Mouse (Mus musculus): ENCODE measurements around the gene Aire. TPM values are rescaled to one million over a fixed set of nuclear protein-coding genes. Genes with fewer than 3 reads are reported as not detected.

Aire gene
- polyA plus RNA-seq, 1 experiment = 23.5 TPM

GRCm38 (mm10) chr10:78063122-78063521, 19.7 kb upstream of the Aire start:
- H3K27me3 ChIP-seq (ENCODE audit: control insufficient read depth, insufficient read depth, low read length, poor library complexity, severe bottlenecking) = no peaks in the 10 kb centered on the region
- peaks cover 4% of the 10 kb centered on the region for H3K4me1 ChIP-seq (ENCODE audit: control insufficient read depth, insufficient read depth, low read length)
- H3K27ac ChIP-seq (ENCODE audit: insufficient read depth, low read length) = no peak overlapping the region
- no peak for TF ChIP-seq POLR2A (IDR thresholded peaks at IDR 0.05; ENCODE audit: insufficient read depth, low read length)
- TF ChIP-seq EP300 (IDR thresholded peaks at IDR 0.05; ENCODE audit: insufficient read depth, low read depth, low read length) = no peak
- no peak for TF ChIP-seq CTCF (IDR thresholded peaks at IDR 0.05; ENCODE audit: low read depth, low read length)
- no peak overlapping the region for H3K4me3 ChIP-seq (ENCODE audit: low read depth, low read length)
- H3K9me3 ChIP-seq (replicated peaks; ENCODE audit: control insufficient read depth, insufficient read depth, low read length, poor library complexity, severe bottlenecking) = no peaks in the 10 kb centered on the region
- H3K36me3 ChIP-seq (ENCODE audit: control insufficient read depth, insufficient read depth, low read length, poor library complexity, severe bottlenecking) = peaks cover 36% of the 10 kb centered on the region
- H3K9ac ChIP-seq (ENCODE audit: low read depth, poor library complexity, severe bottlenecking) = no peak overlapping the region

- TF ChIP-seq EP300 (IDR thresholded peaks at IDR 0.05; ENCODE audit: insufficient read depth, low read depth, low read length) = no peak
- TF ChIP-seq POLR2A (IDR thresholded peaks at IDR 0.05; ENCODE audit: insufficient read depth, low read length) = no peak
- no peak for TF ChIP-seq CTCF (IDR thresholded peaks at IDR 0.05; ENCODE audit: low read depth, low read length)
- Histone ChIP-seq H3K9me3 (replicated peaks; ENCODE audit: control insufficient read depth, insufficient read depth, low read length, poor library complexity, severe bottlenecking) (no peaks in the 10 kb centered on the region), H3K4me1 (ENCODE audit: control insufficient read depth, insufficient read depth, low read length) (peaks cover 3% of the 10 kb centered on the region), H3K4me3 (ENCODE audit: low read depth, low read length) (no peak overlapping the region), H3K9ac (ENCODE audit: low read depth, poor library complexity, severe bottlenecking) (no peak overlapping the region), H3K36me3 (ENCODE audit: control insufficient read depth, insufficient read depth, low read length, poor library complexity, severe bottlenecking) (peaks cover 55% of the 10 kb centered on the region), H3K27me3 (ENCODE audit: control insufficient read depth, insufficient read depth, low read length, poor library complexity, severe bottlenecking) (no peaks in the 10 kb centered on the region), H3K27ac (ENCODE audit: insufficient read depth, low read length) (no peak overlapping the region)
Measured at GRCm38 (mm10) chr10:78057056-78057455, 13.6 kb upstream of the Aire start.

GRCm38 (mm10) chr10:78054633-78055565, 11.5 kb upstream of the Aire start:
- TF ChIP-seq CTCF (IDR thresholded peaks at IDR 0.05; ENCODE audit: low read depth, low read length) (no peak), EP300 (IDR thresholded peaks at IDR 0.05; ENCODE audit: insufficient read depth, low read depth, low read length) (no peak)
- Histone ChIP-seq H3K27me3 (ENCODE audit: control insufficient read depth, insufficient read depth, low read length, poor library complexity, severe bottlenecking) (no peaks in the 10 kb centered on the region), H3K36me3 (ENCODE audit: control insufficient read depth, insufficient read depth, low read length, poor library complexity, severe bottlenecking) (peaks cover 57% of the 10 kb centered on the region), H3K9ac (ENCODE audit: low read depth, poor library complexity, severe bottlenecking) (no peak overlapping the region), H3K9me3 (replicated peaks; ENCODE audit: control insufficient read depth, insufficient read depth, low read length, poor library complexity, severe bottlenecking) (no peaks in the 10 kb centered on the region), H3K4me1 (ENCODE audit: control insufficient read depth, insufficient read depth, low read length) (peaks cover 3% of the 10 kb centered on the region), H3K27ac (ENCODE audit: insufficient read depth, low read length) (no peak overlapping the region), H3K4me3 (ENCODE audit: low read depth, low read length) (peak overlapping the region; percentile 4; the same call in 1 of the 2 replicates)

- Histone ChIP-seq H3K4me1 (ENCODE audit: control insufficient read depth, insufficient read depth, low read length) (peaks cover 7% of the 10 kb centered on the region), H3K27ac (ENCODE audit: insufficient read depth, low read length) (peak overlapping the region; percentile 94), H3K27me3 (ENCODE audit: control insufficient read depth, insufficient read depth, low read length, poor library complexity, severe bottlenecking) (no peaks in the 10 kb centered on the region), H3K36me3 (ENCODE audit: control insufficient read depth, insufficient read depth, low read length, poor library complexity, severe bottlenecking) (peaks cover 27% of the 10 kb centered on the region), H3K9me3 (replicated peaks; ENCODE audit: control insufficient read depth, insufficient read depth, low read length, poor library complexity, severe bottlenecking) (no peaks in the 10 kb centered on the region), H3K4me3 (ENCODE audit: low read depth, low read length) (peak overlapping the region; percentile 72), H3K9ac (ENCODE audit: low read depth, poor library complexity, severe bottlenecking) (peak overlapping the region; percentile 67)
- no peak for TF ChIP-seq CTCF (IDR thresholded peaks at IDR 0.05; ENCODE audit: low read depth, low read length)
- TF ChIP-seq EP300 (IDR thresholded peaks at IDR 0.05; ENCODE audit: insufficient read depth, low read depth, low read length) = peak; percentile 61
- peak; percentile 4 for TF ChIP-seq POLR2A (IDR thresholded peaks at IDR 0.05; ENCODE audit: insufficient read depth, low read length)
Measured at GRCm38 (mm10) chr10:78049519-78050035, 6.2 kb upstream of the Aire start.

- H3K4me3 ChIP-seq (ENCODE audit: low read depth, low read length) = no peak overlapping the region
- TF ChIP-seq EP300 (IDR thresholded peaks at IDR 0.05; ENCODE audit: insufficient read depth, low read depth, low read length) (peak; percentile 75), CTCF (IDR thresholded peaks at IDR 0.05; ENCODE audit: low read depth, low read length) (no peak)
- H3K4me1 ChIP-seq (ENCODE audit: control insufficient read depth, insufficient read depth, low read length) = peaks cover 7% of the 10 kb centered on the region
- H3K27me3 ChIP-seq (ENCODE audit: control insufficient read depth, insufficient read depth, low read length, poor library complexity, severe bottlenecking) = no peaks in the 10 kb centered on the region
- peak overlapping the region; percentile 67; the same call in 1 of the 2 replicates for H3K9ac ChIP-seq (ENCODE audit: low read depth, poor library complexity, severe bottlenecking)
- peaks cover 17% of the 10 kb centered on the region for H3K36me3 ChIP-seq (ENCODE audit: control insufficient read depth, insufficient read depth, low read length, poor library complexity, severe bottlenecking)
- peak overlapping the region; percentile 70 for H3K27ac ChIP-seq (ENCODE audit: insufficient read depth, low read length)
- no peaks in the 10 kb centered on the region for H3K9me3 ChIP-seq (replicated peaks; ENCODE audit: control insufficient read depth, insufficient read depth, low read length, poor library complexity, severe bottlenecking)
Measured at GRCm38 (mm10) chr10:78048061-78048730, 4.8 kb upstream of the Aire start.
